26 mouse cellular contexts compared by ENCODE assay signal in the genomic region with DNA sequence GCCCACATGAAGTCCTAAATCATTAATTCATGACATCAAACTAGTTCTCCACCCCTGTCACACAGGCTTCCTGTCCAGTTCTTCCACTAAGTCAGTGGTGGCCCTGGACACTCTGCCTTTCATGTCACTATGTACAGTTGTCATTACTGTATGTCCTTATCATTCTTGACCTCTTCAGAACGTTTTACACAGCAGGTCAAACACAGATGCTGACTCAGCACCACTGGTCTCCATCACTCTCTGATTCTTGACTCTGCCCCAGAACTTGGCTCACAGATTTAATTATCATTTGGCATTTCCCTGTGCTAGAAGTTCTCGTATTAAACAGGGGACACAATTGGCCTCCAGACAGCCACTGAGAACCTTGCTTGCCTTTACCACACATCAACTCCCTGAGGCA.
"Had no signal": no experiment of that assay in that cellular context is flagged by ENCODE, and none has a peak within 500 bp of the region (broad histone marks: within the 10 kb centered on the region; RNA-seq: fewer than 3 reads in every experiment).

No protein-coding gene starts in this region.

- H3K27ac ChIP-seq: embryonic facial prominence, embryonic 10.5 days; embryonic facial prominence, embryonic 12.5 days; embryonic facial prominence, embryonic 13.5 days; embryonic facial prominence, embryonic 15.5 days; forebrain, embryonic 10.5 days; forebrain, embryonic 12.5 days; forebrain, embryonic 13.5 days; forebrain, embryonic 15.5 days; gastrocnemius, adult 2 months; heart, adult 2 months had no signal

- DNase-seq: cerebellum, adult 9-10 months; cerebellum, adult 9-11 months; cerebellum, postnatal 10 days; cerebellum, postnatal 14 days; cerebellum, postnatal 25 days; cerebellum, postnatal 36 days; embryo, embryonic 11 days; forebrain, postnatal 0 days; gastrocnemius, adult 2 months; gastrocnemius, postnatal 10 days; gastrocnemius, postnatal 14 days; gastrocnemius, postnatal 25 days; gastrocnemius, postnatal 36 days; heart, adult 18-20 months; heart, adult 2 months had no signal

- H3K27me3 ChIP-seq: embryonic facial prominence, embryonic 12.5 days; embryonic facial prominence, embryonic 13.5 days; embryonic facial prominence, embryonic 15.5 days; forebrain, embryonic 12.5 days; forebrain, embryonic 13.5 days; forebrain, embryonic 15.5 days had no signal

- H3K36me3 ChIP-seq: embryonic facial prominence, embryonic 10.5 days; embryonic facial prominence, embryonic 12.5 days; embryonic facial prominence, embryonic 13.5 days; embryonic facial prominence, embryonic 15.5 days; forebrain, embryonic 10.5 days; forebrain, embryonic 12.5 days; forebrain, embryonic 15.5 days had no signal

- ATAC-seq: forebrain, embryonic 13.5 days; forebrain, embryonic 14.5 days; forebrain, embryonic 15.5 days; forebrain, embryonic 16.5 days; forebrain, postnatal 0 days had no signal

- H3K4me3 ChIP-seq: embryonic facial prominence, embryonic 10.5 days; embryonic facial prominence, embryonic 12.5 days; embryonic facial prominence, embryonic 13.5 days; embryonic facial prominence, embryonic 15.5 days; erythroblast, embryonic 14.5 days; forebrain, embryonic 10.5 days; forebrain, embryonic 12.5 days; forebrain, embryonic 13.5 days; forebrain, embryonic 15.5 days; gastrocnemius, adult 2 months; heart, adult 2 months had no signal

- H3K9ac ChIP-seq: embryonic facial prominence, embryonic 12.5 days; embryonic facial prominence, embryonic 13.5 days; embryonic facial prominence, embryonic 15.5 days; forebrain, embryonic 12.5 days; forebrain, embryonic 13.5 days; forebrain, embryonic 15.5 days; forebrain, postnatal 0 days had no signal

- H3K9me3 ChIP-seq: embryonic facial prominence, embryonic 10.5 days; embryonic facial prominence, embryonic 12.5 days; embryonic facial prominence, embryonic 13.5 days; embryonic facial prominence, embryonic 15.5 days; forebrain, embryonic 10.5 days; forebrain, embryonic 12.5 days; forebrain, embryonic 13.5 days; forebrain, embryonic 15.5 days had no signal

- H3K4me1 ChIP-seq: embryonic facial prominence, embryonic 10.5 days; embryonic facial prominence, embryonic 12.5 days; embryonic facial prominence, embryonic 13.5 days; embryonic facial prominence, embryonic 15.5 days; forebrain, embryonic 10.5 days; forebrain, embryonic 12.5 days; forebrain, embryonic 13.5 days; forebrain, embryonic 15.5 days had no signal

- H3K4me2 ChIP-seq: embryonic facial prominence, embryonic 12.5 days; embryonic facial prominence, embryonic 13.5 days; embryonic facial prominence, embryonic 15.5 days; forebrain, embryonic 12.5 days; forebrain, embryonic 13.5 days; forebrain, embryonic 15.5 days had no signal
